Mouse (Mus musculus): ENCODE results near the gene Pex11a. TPM values are rescaled to one million over a fixed set of nuclear protein-coding genes. Genes with fewer than 3 reads are reported as not detected.

Gene Pex11a
- total RNA-seq, 2 experiments from 2014 or later = 2.6 to 4.2 TPM

DNA sequence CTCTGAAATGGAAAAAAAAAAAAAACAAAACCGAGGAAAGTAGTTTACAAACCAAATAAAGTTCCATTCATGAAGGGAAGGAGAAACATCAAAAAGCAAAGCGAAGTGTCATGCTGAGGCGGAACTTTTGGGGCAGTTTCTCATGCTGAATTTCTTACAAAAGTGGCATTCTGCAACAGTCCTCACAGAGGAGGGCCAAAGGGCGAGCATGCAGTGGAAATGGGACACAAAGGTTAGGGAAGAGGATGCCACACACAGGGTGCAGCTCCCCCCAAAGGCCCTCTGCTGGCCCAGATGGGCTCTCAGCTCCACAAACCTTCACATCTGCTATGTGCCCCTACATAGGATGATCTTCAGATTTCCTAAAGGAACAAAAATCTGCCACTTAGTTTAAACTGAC is 2.7 kb downstream of the Pex11a start:
- DNase-seq (ENCODE audit: low spot score in 2 of 2) = no peak

DNA sequence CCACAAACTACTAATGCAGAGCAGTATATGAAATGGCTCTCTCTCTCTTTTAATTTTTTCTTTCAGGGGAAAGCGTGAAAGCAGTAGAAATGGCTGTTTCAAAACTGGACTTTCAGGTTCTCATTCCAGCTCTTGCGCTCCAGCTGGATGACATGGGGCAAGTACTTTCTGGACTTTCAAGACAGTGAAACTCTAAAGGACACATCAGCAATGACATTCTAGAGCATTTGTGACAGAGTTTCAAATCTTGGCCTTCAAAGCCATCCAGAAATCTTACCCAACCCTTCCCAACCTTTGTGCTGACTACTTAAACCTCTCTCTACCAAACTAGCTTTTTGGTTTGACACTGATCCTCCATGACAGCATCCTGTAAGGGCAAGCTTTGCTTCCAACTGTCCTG is 4.0 kb downstream of the Pex11a start:
- no peak for DNase-seq (ENCODE audit: low spot score in 2 of 2)

DNA sequence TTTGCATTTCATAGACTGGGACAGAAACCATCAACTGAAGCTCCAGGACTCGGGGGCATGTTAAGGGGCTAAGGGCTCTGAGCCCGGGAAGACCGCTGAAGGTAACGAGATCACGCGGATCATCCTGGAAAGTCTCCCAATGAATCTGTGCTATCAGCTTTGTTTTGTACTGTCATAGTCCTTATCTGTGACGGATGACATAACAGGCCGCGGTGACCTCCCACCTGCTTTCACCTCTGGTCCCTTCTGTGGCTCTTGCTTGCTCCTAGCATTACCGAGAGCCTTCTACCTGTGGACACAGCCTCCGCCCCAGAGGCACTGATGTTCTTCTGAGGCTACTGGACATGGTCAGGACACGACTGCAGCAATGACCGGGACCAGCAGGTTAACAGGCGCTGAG is 6.4 kb downstream of the Pex11a start:
- no peak for DNase-seq (ENCODE audit: low spot score in 2 of 2)

DNA sequence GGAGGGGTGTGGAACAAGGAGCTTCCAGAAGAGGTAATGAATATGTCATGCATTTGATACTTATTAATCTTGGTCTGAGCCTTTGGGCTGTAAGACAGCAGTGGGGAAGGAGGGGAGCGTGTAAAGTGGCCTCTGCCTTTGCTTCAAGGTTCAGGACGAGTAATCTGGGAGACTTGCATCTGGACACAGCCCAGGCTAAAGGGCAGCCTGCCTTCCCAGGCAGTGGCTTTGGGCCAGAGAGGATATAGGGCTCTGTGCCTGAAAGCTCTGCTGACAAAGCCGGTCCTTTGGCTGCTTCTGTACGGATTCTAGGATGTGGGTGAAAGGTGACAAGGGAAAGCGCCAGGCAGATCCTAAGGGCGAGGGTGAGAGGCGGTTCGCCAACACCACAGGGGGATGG is 8.4 kb downstream of the Pex11a start:
- DNase-seq (ENCODE audit: low spot score in 2 of 2) = no peak

DNA sequence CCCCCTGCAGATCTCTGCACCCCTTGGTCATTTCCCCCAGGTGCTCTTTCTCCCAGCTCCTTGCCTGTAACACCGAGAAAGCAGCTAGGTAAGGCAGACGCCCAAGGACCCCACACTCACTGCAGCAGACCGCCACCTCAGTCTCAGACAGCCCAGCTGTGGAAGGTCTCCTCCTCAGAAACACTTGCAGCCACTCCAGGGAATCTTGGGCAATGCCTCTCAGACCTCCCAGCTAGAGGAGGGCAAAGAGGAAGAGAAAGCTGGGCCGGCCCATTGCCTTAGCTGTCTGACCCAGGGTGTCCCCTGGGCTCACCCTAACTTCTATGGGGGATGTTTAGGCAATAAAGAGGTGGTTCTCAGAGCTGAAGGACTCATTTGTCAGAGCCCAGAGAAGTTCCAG is 10.3 kb downstream of the Pex11a start, which contains the start of gene Plin1:
Plin1 (minus strand) TSS at position 282 of the 400 bp plus-strand sequence.
- no peak for DNase-seq (ENCODE audit: low spot score in 2 of 2)

DNA sequence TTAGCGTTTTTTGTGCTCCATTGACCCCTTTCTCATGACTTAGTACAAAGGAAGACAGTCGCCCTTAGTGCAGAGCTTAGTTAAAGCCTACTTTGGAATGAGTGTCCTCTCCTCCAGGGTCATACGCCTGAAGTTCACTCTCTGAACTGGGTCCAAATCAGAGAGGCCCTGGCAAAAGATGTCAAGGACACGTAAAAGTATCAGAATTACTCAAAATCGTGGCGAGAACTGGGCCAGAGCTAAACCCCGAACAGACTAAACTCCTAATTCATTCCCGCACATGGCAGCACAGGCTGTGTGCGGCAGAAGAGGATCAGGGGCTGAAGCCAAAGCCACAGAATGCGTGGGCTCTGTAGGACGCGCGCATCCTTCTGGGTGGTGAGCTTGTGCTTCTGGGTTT is 11.5 kb downstream of the Pex11a start:
- DNase-seq (ENCODE audit: low spot score in 2 of 2) = no peak

DNA sequence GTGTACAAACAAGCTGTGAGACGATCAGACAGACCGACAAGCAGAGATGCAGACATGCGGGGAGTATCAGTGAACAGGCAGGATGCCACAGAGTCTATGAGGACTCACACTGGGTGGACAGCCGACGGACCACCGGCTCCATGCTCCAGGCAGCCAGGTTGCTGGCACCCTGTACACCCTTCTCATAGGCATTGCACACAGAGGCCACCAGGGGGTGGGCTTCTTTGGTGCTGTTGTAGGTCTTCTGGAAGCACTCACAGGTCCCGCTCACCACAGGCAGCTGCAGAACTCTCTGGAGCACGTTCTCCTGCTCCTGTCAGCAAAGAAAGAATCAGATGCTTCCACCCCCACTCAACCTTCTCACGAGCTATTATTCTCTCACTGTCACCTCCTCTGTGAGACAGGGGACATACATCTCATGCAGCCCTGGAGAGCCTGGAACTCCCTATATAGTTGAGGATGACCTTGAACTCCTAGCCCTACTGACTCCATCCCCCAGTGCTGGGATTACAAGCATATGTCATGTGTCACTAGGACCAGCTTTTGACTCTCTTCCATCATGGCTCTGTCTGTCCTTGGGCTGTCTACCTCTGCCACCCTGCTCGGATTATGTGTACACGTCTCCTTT is 13.1 kb downstream of the Pex11a start:
- DNase-seq (ENCODE audit: low spot score in 2 of 2) = no peak

DNA sequence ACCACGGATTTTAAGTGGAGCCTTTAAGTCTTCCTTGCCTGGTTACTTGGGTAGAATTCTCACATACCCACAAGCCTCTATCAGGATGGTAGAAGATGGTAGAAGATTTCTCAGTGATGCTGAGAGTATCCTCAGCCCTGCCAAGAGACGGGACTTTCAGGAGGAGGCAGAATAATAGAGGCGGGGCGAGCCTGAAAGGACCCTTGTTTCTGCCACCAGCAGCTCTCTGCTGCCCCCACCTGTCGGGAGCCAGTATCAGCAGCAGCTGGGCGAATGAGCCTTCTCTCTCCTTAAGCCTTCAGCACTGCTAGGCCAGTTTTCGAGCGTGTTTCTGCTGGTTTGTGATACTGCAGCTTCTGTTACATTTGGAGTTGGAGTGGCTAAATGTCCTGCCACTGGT is 13.8 kb downstream of the Pex11a start:
- peak; percentile 60 to 62 for DNase-seq (ENCODE audit: low spot score in 2 of 2)

DNA sequence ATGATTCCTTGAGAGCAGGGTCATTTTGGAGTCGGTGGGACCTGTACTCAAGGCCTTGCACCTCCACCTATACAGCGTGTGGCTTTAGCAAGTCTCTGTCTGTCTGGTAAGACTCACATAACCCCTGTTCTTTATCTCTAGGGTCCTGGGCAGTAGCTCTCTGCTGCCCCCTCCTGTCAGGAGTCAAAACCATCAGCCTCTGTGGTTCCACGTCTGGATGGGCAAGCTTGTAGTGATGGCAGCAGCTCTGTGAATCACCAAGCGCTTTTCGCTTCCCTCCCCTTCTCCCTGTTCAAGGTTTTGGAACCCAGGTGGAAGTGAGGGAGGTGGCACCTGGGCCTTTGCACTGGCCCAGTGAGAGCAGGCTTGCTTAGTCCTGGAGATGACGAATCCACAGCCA is 14.7 kb downstream of the Pex11a start:
- peak in 1 of 2 experiments; percentile 50 for DNase-seq (ENCODE audit: low spot score in 2 of 2)

DNA sequence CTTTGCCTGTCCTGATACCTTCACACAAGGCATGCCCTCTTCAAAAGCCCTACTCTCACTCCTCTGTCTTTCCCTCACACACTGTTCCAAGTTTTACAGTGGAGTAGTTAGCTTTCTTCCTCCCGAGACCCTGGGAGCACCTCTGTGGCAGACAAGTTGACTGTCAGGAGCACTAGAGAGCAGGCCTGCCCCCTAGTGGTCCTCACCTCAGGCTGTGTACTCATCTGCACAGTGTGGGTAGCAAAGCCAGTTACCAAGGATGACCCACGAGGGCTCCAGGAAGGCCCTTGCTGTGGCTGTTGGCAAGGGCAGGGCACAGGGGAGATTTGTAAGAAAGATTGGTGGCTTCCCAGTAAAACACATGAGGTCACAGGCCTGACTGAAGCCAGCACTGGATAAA is 15.8 kb downstream of the Pex11a start:
- DNase-seq (ENCODE audit: low spot score in 2 of 2) = peak in 1 of 2 experiments; percentile 59

DNA sequence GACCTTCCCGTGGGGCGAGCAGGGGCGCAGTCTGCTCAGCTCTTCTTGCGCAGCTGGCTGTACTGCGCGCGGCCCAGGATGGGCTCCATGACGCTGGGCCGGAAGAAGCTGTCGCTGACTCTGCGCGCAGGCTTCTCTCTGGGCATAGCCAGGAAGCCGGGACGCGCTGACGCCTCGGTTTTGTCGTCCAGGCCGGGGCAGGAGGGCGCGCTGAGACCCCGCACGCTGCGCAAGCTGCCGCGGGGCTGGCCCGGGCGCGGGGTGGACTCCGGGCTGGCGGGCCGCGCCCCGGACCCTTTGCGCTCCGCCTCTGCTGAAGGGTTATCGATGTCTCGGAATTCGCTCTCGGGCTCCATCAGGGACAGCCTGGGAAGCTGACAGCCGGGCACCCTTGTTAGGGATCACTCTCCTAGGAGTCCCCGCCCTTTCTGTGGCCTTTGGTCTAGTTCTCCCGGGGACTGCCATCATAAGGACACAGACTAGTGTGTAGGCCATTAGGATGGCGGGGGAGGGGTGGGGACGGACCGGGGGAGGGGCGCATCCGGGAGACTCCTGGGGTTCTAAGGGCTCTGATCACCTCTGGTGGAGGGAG is 21.4 kb downstream of the Pex11a start:
- DNase-seq (ENCODE audit: low spot score in 2 of 2) = peak in 1 of 2 experiments; percentile 63

DNA sequence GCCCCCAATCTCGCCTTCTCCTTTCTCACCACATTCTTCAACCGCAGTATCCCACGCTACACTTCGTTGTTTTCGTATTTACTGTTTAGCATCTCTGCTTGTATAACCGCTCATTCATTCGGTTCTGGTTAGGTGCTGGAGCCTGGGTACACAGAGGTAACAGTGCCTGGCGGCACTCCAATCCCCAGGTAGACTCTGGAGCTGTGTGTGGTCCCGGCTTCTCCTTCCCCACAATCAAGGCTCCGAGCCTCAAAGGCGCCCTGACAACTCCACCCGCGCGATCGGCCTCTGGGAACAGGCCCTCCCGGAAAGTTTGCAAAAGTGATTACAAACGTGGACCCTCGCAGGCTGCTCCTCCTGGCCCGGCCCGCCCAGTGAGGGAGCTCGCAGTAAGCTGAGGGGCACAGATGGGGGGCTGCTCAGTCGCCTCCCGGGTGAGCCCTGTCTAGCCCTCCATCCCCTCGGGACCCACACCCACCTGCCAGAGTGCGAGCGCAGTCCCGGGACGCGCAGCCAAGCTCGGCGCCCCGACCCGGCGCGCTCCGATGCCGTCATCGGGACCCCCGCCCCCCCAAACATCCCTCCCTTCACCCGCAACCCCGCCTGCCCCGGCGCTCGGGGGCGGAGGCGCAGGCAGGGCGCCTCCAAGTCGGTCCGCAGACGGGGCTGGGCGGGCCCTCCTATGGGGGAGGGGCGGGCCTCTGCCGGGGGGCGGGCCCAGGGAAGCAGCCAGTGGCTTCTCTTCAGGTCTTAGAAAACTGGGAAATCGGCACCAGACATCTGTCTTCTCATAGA is 27.5 kb downstream of the Pex11a start, which contains the start of gene Kif7:
Kif7 (minus strand) TSS at position 534 of the 795 bp plus-strand sequence.
- peak; percentile 84 for DNase-seq (ENCODE audit: low spot score in 2 of 2)

DNA sequence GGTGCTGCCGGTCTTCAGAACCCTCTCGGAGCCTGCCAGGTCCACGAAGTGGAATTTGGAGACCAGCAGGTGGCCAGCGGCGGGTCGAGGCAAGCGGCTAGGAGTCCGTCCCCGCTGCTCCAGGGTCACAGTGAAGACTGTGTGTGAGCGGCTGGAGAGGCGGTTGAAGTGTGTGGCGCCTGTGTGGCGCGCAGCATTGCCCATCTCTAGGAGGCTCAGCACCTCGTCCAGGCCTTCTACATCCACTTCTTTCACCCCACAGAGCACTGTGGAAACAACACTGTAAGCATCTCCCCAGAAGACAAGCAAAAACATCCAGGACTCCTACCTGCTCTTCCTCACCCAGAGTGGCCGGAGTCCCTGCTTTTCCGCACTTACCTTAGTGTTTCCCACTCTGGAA is 32.1 kb downstream of the Pex11a start:
- DNase-seq (ENCODE audit: low spot score in 2 of 2) = no peak

DNA sequence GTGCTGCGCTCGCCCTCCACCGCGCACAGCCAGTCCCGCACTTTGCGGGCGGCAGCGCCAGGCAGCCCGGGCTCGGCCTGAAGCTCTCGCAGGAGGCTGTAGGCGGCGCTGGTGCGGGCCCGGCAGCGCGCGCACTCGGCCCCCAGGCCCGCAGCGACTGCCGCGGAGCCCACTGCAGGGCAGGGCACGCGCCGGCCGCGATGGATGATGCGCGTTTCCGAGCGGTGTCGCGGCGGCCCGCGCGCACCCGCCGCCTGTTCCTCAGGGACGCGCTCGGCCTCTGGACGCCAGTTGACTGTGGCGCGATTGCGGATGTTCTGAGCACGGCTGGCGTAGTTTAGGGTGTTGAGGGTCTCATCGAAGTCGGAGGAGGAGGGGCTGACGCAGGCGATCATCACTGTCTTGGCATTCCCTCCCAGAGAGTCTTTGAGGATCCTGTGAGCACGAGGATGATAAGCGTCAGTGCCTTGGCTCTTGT is 32.8 kb downstream of the Pex11a start:
- no peak for DNase-seq (ENCODE audit: low spot score in 2 of 2)

DNA sequence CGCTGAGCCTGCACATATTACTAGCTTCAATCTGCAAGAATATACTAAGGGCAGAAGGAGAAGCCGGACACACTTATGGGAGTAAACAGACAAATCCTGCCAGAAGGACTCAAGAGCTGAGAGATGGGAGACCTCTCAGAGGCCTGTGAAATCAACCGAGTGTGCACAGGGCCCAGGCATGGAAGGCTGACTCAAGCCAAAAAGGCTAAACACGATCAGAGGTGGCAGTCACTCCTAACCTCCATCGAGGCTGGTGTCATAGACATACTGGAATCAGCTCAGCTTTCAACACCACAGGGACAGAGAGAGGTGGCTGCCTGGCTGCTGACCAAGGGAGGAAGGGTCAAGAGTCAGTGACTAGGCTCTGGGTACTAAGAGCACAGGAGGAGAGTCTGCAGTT is 37.7 kb downstream of the Pex11a start:
- DNase-seq (ENCODE audit: low spot score in 2 of 2) = no peak

DNA sequence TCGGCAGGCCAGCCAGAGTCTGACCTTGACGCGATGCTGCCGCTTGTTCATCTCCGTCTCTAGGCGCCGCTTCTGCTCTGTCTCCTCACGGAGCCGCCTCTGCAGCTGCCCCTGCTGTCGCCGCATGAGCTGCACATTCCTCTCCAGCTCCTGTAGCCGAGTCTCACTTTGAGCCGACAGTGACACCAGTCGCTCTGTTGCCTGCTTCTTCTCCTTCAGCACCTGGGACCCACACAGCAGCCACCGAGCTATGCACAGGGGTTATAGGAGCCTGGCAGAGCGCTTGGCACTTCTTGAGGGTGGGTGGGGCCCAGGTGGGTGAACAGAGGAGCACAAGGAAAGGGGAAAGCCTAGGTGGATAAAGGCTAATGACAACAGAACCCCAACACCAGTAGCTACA is 40.2 kb downstream of the Pex11a start:
- DNase-seq (ENCODE audit: low spot score in 2 of 2) = no peak

DNA sequence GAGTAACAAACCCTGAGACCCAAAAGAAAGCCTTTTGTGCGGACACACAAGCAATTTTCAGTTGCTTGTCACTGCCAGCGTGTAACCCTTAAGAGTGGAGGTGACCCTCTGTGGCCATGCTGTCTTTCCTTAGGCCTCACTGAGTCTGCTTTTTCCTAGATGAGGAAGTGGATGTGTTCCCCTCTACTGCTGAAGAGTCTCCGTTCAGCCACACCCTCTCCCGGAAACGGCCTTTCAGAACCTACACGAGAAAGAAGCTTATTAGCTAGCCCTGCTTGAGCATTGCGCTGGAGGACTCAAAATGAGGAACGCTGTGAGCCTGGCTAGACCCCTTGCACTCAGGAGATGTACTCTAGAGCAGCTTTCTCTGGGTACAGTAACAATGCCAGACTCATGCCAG is 46.4 kb downstream of the Pex11a start:
- no peak for DNase-seq (ENCODE audit: low spot score in 2 of 2)

Other genes starting within 250 kb of the Pex11a start
- not detected for gene Rhcg, start 125.5 kb downstream of the Pex11a start, total RNA-seq (2021)
- gene Ticrr, start 82.9 kb downstream of the Pex11a start, total RNA-seq (2021) = 1 to 10 TPM; 4.7 to 5.0 TPM
- 1 to 10 TPM; 4.8 to 6.0 TPM for gene Kif7, start 27.4 kb downstream of the Pex11a start, total RNA-seq (2021)
- gene Plin1, start 10.2 kb downstream of the Pex11a start, total RNA-seq (2021) = 10 to 100 TPM; 26.6 to 62.1 TPM
- under 1 TPM; 0.20 to 0.67 TPM for gene Wdr93, start within 50 bp of the Pex11a start, total RNA-seq (2021)
- gene Mesp1, start 50.7 kb upstream of the Pex11a start, total RNA-seq (2021) = not detected
- gene Mesp2, start 67.6 kb upstream of the Pex11a start, total RNA-seq (2021) = under 1 TPM; 0.18 to 0.37 TPM
- gene Anpep, start 117.9 kb upstream of the Pex11a start, total RNA-seq (2021) = 10 to 100 TPM; 26.4 to 28.8 TPM
- 10 to 100 TPM; 20.2 to 22.7 TPM for gene Ap3s2, start 177.5 kb upstream of the Pex11a start, total RNA-seq (2021)
- 10 to 100 TPM; 13.1 to 13.7 TPM for gene Arpin, start 192.2 kb upstream of the Pex11a start, total RNA-seq (2021)

Data from gastrocnemius, postnatal 4 days (tissue).